8 mouse cellular contexts compared by ENCODE assay signal in genomic region chr2:178277206-178277605, GRCm38 (mm10).
A peak's percentile ranks its signal among the peaks of the same experiment; 100 is the strongest.
DNase-seq lines count a peak whose midpoint lies in the region; ATAC-seq and TF ChIP-seq lines count a peak whose summit lies in the region.

No protein-coding gene starts in this region.

- intact Hi-C loops in heart, adult 2 months (cut with DNase I), result no loop called here
- intact Hi-C loops in left cerebral cortex, postnatal 25 days (cut with DNase I), result no loop called here

- no peak overlapping the region for H3K4me2 ChIP-seq in heart, embryonic 11.5 days
- no peak overlapping the region for H3K4me2 ChIP-seq in liver, embryonic 11.5 days

- 4% methylated on average over 6 of the region's 6 CpGs for WGBS in heart, adult 2 months
- WGBS in heart, embryonic 11.5 days (ENCODE audit: insufficient replicate concordance), result 5% methylated on average over 6 of the region's 6 CpGs
- WGBS in liver, embryonic 11.5 days, result 7% methylated on average over 6 of the region's 6 CpGs

- no peak overlapping the region for H3K27ac ChIP-seq in heart, adult 2 months
- no peak overlapping the region for H3K27ac ChIP-seq in heart, embryonic 11.5 days (ENCODE audit: low read depth, low read length)
- H3K27ac ChIP-seq in liver, embryonic 11.5 days (ENCODE audit: low read depth, low read length), result no peak overlapping the region

- no peaks in the 10 kb centered on the region for H3K79me2 ChIP-seq in heart, adult 2 months (replicated peaks; ENCODE audit: control insufficient read depth, insufficient read depth, low read length)

- H3K4me3 ChIP-seq in heart, adult 2 months, result no peak overlapping the region
- no peak overlapping the region for H3K4me3 ChIP-seq in heart, embryonic 11.5 days (ENCODE audit: low read depth, low read length)
- no peak overlapping the region for H3K4me3 ChIP-seq in liver, embryonic 11.5 days (ENCODE audit: low read depth, low read length)

- TF ChIP-seq CTCF in heart, adult 2 months (IDR thresholded peaks at IDR 0.05), result no peak

- no peak for TF ChIP-seq EP300 in heart, adult 2 months (IDR thresholded peaks at IDR 0.05; ENCODE audit: insufficient read depth, low read depth, low read length)

- no peaks in the 10 kb centered on the region for H3K4me1 ChIP-seq in heart, adult 2 months (ENCODE audit: control insufficient read depth, insufficient read depth, low read length)
- no peaks in the 10 kb centered on the region for H3K4me1 ChIP-seq in heart, embryonic 11.5 days (ENCODE audit: control insufficient read depth, insufficient read depth, low read length)
- no peaks in the 10 kb centered on the region for H3K4me1 ChIP-seq in liver, embryonic 11.5 days (replicated peaks; ENCODE audit: control insufficient read depth, insufficient read depth, low read length)

- H3K9ac ChIP-seq in heart, adult 2 months (ENCODE audit: low read depth, low read length), result no peak overlapping the region
- no peak overlapping the region for H3K9ac ChIP-seq in heart, embryonic 11.5 days (ENCODE audit: low read depth, low read length)
- H3K9ac ChIP-seq in liver, embryonic 11.5 days (ENCODE audit: low read depth, low read length), result no peak overlapping the region

- no peak for TF ChIP-seq POLR2A in heart, adult 2 months (IDR thresholded peaks at IDR 0.05; ENCODE audit: insufficient read depth, low read depth, low read length)

- ATAC-seq in heart, embryonic 11.5 days (replicated peaks; ENCODE audit: insufficient number of reproducible peaks, low FRiP score, low TSS enrichment), result no peak
- no peak for ATAC-seq in liver, embryonic 11.5 days (replicated peaks; ENCODE audit: low FRiP score)

- H3K27me3 ChIP-seq in heart, adult 2 months (ENCODE audit: control insufficient read depth, insufficient read depth, low read length), result no peaks in the 10 kb centered on the region
- 0 out of 2 replicates have a peak, but pooled peaks cover 3% of the 10 kb centered on the region for H3K27me3 ChIP-seq in heart, embryonic 11.5 days (ENCODE audit: control insufficient read depth, insufficient read depth, low read length)
- H3K27me3 ChIP-seq in liver, embryonic 11.5 days (replicated peaks; ENCODE audit: control insufficient read depth, insufficient read depth, low read length), result no peaks in the 10 kb centered on the region

- H3K36me3 ChIP-seq in heart, adult 2 months (ENCODE audit: control insufficient read depth, insufficient read depth, low read length), result no peaks in the 10 kb centered on the region
- H3K36me3 ChIP-seq in heart, embryonic 11.5 days (ENCODE audit: control insufficient read depth, insufficient read depth, low read length), result no peaks in the 10 kb centered on the region
- H3K36me3 ChIP-seq in liver, embryonic 11.5 days (ENCODE audit: control insufficient read depth, insufficient read depth, low read length), result no peaks in the 10 kb centered on the region

- peak; percentile 63 to 76 for DNase-seq in heart, adult 2 months
- DNase-seq in adrenal gland, postnatal 36 days, result peak; percentile 71 to 77
- peak; percentile 88 for DNase-seq in heart, postnatal 4 days
- DNase-seq in liver, embryonic 11.5 days (ENCODE audit: low spot score), result peak; percentile 45
- DNase-seq in testis, postnatal 14 days (ENCODE audit: low spot score), result peak; percentile 46
- no peak for DNase-seq in layer of hippocampus, adult 18-20 months (ENCODE audit: low spot score in 2 of 2)
- DNase-seq in left cerebral cortex, postnatal 25 days (ENCODE audit: low spot score in 2 of 2), result no peak

- no peaks in the 10 kb centered on the region for H3K9me3 ChIP-seq in heart, embryonic 11.5 days (replicated peaks; ENCODE audit: control insufficient read depth, low read length)
- H3K9me3 ChIP-seq in liver, embryonic 11.5 days (ENCODE audit: control insufficient read depth, low read length), result no peaks in the 10 kb centered on the region

Comparison
In these comparisons a context has a peak if more than half of its experiments do, and no peak if none do; other contexts are left out.
1. DNase-seq: peak in heart, adult 2 months (2 of 2), adrenal gland, postnatal 36 days (2 of 2), heart, postnatal 4 days (single experiment), liver, embryonic 11.5 days (single experiment) and testis, postnatal 14 days (single experiment); none in layer of hippocampus, adult 18-20 months (0 of 2) and left cerebral cortex, postnatal 25 days (0 of 2).